Mouse (Mus musculus) midbrain, embryonic 10.5 days (tissue): ENCODE measurements at regions not wholly inside any gene's neighbourhood (a gene's known extent, or its start where the extent isn't known, plus 50 kb on each side); places are given as distances from the start of the nearest gene placed in this dataset.

Experiments
- DNase-seq: peaks from one replicate; pipeline ENCODE4 v3.0.0-alpha.2; 2017; ENCODE audit warnings: low spot score
- H3K27ac ChIP-seq: fragments of 300-500 bp; sonication (generic); replicated peaks from 2 replicates; pipeline ENCODE4 v1.5.1; 2016; ENCODE audit warnings: mild to moderate bottlenecking
- H3K27me3 ChIP-seq: fragments of 300-500 bp; sonication (generic); 2 replicates; pipeline ENCODE4 v1.6.1; 2016; ENCODE audit warnings: low read depth, mild to moderate bottlenecking; ENCODE audit not compliant: poor library complexity, severe bottlenecking
- H3K36me3 ChIP-seq: fragments of 300-500 bp; sonication (generic); 2 replicates; pipeline ENCODE4 v1.6.1; 2016; ENCODE audit warnings: mild to moderate bottlenecking, moderate library complexity
- H3K4me1 ChIP-seq: fragments of 300-500 bp; sonication (generic); 2 replicates; pipeline ENCODE4 v1.6.1; 2016
- H3K4me3 ChIP-seq: fragments of 300-500 bp; sonication (generic); 2 replicates; pipeline ENCODE4 v1.5.1; 2016; ENCODE audit warnings: mild to moderate bottlenecking, moderate library complexity
- H3K9me3 ChIP-seq: fragments of 300-500 bp; sonication (generic); replicated peaks from 2 replicates; pipeline ENCODE4 v1.6.1; 2016; ENCODE audit warnings: mild to moderate bottlenecking
- WGBS: fragments of 180-500 bp; shearing (Covaris S2); methylation state at CpG from one replicate; pipeline ENCODE4 v1.1.7; 2016; 5-methylcytosine and 5-hydroxymethylcytosine counted together

- DNase-seq, result no peak
- no peaks in the 10 kb centered on the region for H3K27me3 ChIP-seq
- WGBS, result 97% methylated on average over 1 of the region's 1 CpGs
- H3K36me3 ChIP-seq, result no peaks in the 10 kb centered on the region
- no peaks in the 10 kb centered on the region for H3K4me1 ChIP-seq
- H3K4me3 ChIP-seq, result no peak overlapping the region
- H3K27ac ChIP-seq, result no peak overlapping the region
- no peaks in the 10 kb centered on the region for H3K9me3 ChIP-seq
These were observed 517.2 kb upstream of the Epha5 start for GRCm38 (mm10) chr5:84934369-84934768.

GRCm38 (mm10) chr5:84917631-84918292, 500.6 kb upstream of the Epha5 start:
- Histone ChIP-seq H3K36me3 (no peaks in the 10 kb centered on the region), H3K4me3 (no peak overlapping the region), H3K4me1 (no peaks in the 10 kb centered on the region), H3K27me3 (no peaks in the 10 kb centered on the region), H3K27ac (no peak overlapping the region), H3K9me3 (no peaks in the 10 kb centered on the region)
- no peak for DNase-seq
- 80% methylated on average over 1 of the region's 1 CpGs for WGBS

GRCm38 (mm10) chr5:84901669-84902068, 484.5 kb upstream of the Epha5 start:
- Histone ChIP-seq H3K4me1 (peaks cover 3% of the 10 kb centered on the region; the same call in 1 of the 2 replicates), H3K4me3 (no peak overlapping the region), H3K36me3 (no peaks in the 10 kb centered on the region), H3K27me3 (no peaks in the 10 kb centered on the region), H3K27ac (no peak overlapping the region), H3K9me3 (no peaks in the 10 kb centered on the region)
- no peak for DNase-seq
- WGBS, result 35% methylated on average over 4 of the region's 4 CpGs

GRCm38 (mm10) chr5:84897535-84897934, 480.4 kb upstream of the Epha5 start:
- H3K4me1 ChIP-seq, result peaks cover 3% of the 10 kb centered on the region; the same call in 1 of the 2 replicates
- no peak overlapping the region for H3K4me3 ChIP-seq
- no peaks in the 10 kb centered on the region for H3K9me3 ChIP-seq
- no peaks in the 10 kb centered on the region for H3K36me3 ChIP-seq
- DNase-seq, result no peak
- no peaks in the 10 kb centered on the region for H3K27me3 ChIP-seq
- H3K27ac ChIP-seq, result no peak overlapping the region
- WGBS, result 96% methylated on average over 1 of the region's 1 CpGs

- DNase-seq, result no peak
- Histone ChIP-seq H3K27ac (no peak overlapping the region), H3K4me1 (peaks cover 11% of the 10 kb centered on the region), H3K9me3 (no peaks in the 10 kb centered on the region), H3K36me3 (no peaks in the 10 kb centered on the region), H3K27me3 (peaks cover 30% of the 10 kb centered on the region), H3K4me3 (no peak overlapping the region)
- WGBS, result 80% methylated on average over 1 of the region's 1 CpGs
These were observed 436.4 kb upstream of the Epha5 start for GRCm38 (mm10) chr5:84853622-84854021.

- H3K27me3 ChIP-seq, result peaks cover 30% of the 10 kb centered on the region
- H3K4me1 ChIP-seq, result peaks cover 19% of the 10 kb centered on the region
- no peak for DNase-seq
- H3K27ac ChIP-seq, result peak overlapping the region; percentile 57; the same call in 1 of the 2 replicates
- H3K9me3 ChIP-seq, result no peaks in the 10 kb centered on the region
- no peak overlapping the region for H3K4me3 ChIP-seq
- H3K36me3 ChIP-seq, result no peaks in the 10 kb centered on the region
These were observed 432.0 kb upstream of the Epha5 start for GRCm38 (mm10) chr5:84849175-84849574.

- H3K4me3 ChIP-seq, result no peak overlapping the region
- H3K9me3 ChIP-seq, result no peaks in the 10 kb centered on the region
- H3K27me3 ChIP-seq, result peaks cover 33% of the 10 kb centered on the region
- WGBS, result 47% methylated on average over 2 of the region's 2 CpGs
- peak overlapping the region; percentile 57; the same call in 1 of the 2 replicates for H3K27ac ChIP-seq
- DNase-seq, result peak; percentile 39
- peaks cover 19% of the 10 kb centered on the region for H3K4me1 ChIP-seq
- H3K36me3 ChIP-seq, result no peaks in the 10 kb centered on the region
These were observed 431.6 kb upstream of the Epha5 start for GRCm38 (mm10) chr5:84848765-84849164.

- peaks cover 32% of the 10 kb centered on the region; the same call in 1 of the 2 replicates for H3K27me3 ChIP-seq
- no peaks in the 10 kb centered on the region for H3K36me3 ChIP-seq
- H3K4me3 ChIP-seq, result no peak overlapping the region
- peaks cover 16% of the 10 kb centered on the region for H3K4me1 ChIP-seq
- no peaks in the 10 kb centered on the region for H3K9me3 ChIP-seq
- H3K27ac ChIP-seq, result no peak overlapping the region
- WGBS, result 17% methylated on average over 2 of the region's 2 CpGs
- peak; percentile 49 for DNase-seq
These were observed 394.3 kb upstream of the Epha5 start for GRCm38 (mm10) chr5:84811460-84811859.

- no peak for DNase-seq
- WGBS, result 44% methylated on average over 3 of the region's 3 CpGs
- H3K27ac ChIP-seq, result no peak overlapping the region
- H3K36me3 ChIP-seq, result no peaks in the 10 kb centered on the region
- peaks cover 16% of the 10 kb centered on the region for H3K4me1 ChIP-seq
- H3K9me3 ChIP-seq, result no peaks in the 10 kb centered on the region
- peaks cover 31% of the 10 kb centered on the region; the same call in 1 of the 2 replicates for H3K27me3 ChIP-seq
- H3K4me3 ChIP-seq, result no peak overlapping the region
These were observed 393.7 kb upstream of the Epha5 start for GRCm38 (mm10) chr5:84810844-84811243.

GRCm38 (mm10) chr5:84762618-84763017, 345.4 kb upstream of the Epha5 start:
- no peak overlapping the region for H3K27ac ChIP-seq
- no peaks in the 10 kb centered on the region for H3K9me3 ChIP-seq
- 0 out of 2 replicates have a peak, but pooled peaks cover 3% of the 10 kb centered on the region for H3K4me1 ChIP-seq
- no peaks in the 10 kb centered on the region for H3K36me3 ChIP-seq
- H3K27me3 ChIP-seq, result no peaks in the 10 kb centered on the region
- 75% methylated on average over 1 of the region's 1 CpGs for WGBS
- DNase-seq, result no peak
- H3K4me3 ChIP-seq, result no peak overlapping the region

- Histone ChIP-seq H3K4me3 (no peak overlapping the region), H3K27ac (no peak overlapping the region), H3K9me3 (no peaks in the 10 kb centered on the region), H3K27me3 (no peaks in the 10 kb centered on the region), H3K4me1 (no peaks in the 10 kb centered on the region), H3K36me3 (no peaks in the 10 kb centered on the region)
- no peak for DNase-seq
These were observed 334.9 kb upstream of the Epha5 start for GRCm38 (mm10) chr5:84752053-84752452.

- DNase-seq, result no peak
- Histone ChIP-seq H3K4me1 (no peaks in the 10 kb centered on the region), H3K27me3 (no peaks in the 10 kb centered on the region), H3K4me3 (no peak overlapping the region), H3K27ac (no peak overlapping the region), H3K9me3 (no peaks in the 10 kb centered on the region), H3K36me3 (no peaks in the 10 kb centered on the region)
- WGBS, result 81% methylated on average over 2 of the region's 2 CpGs
These were observed 288.3 kb upstream of the Epha5 start for GRCm38 (mm10) chr5:84705436-84705835.

- Histone ChIP-seq H3K27ac (no peak overlapping the region), H3K9me3 (no peaks in the 10 kb centered on the region; the same call in 1 of the 2 replicates), H3K4me1 (no peaks in the 10 kb centered on the region), H3K27me3 (no peaks in the 10 kb centered on the region), H3K4me3 (no peak overlapping the region), H3K36me3 (no peaks in the 10 kb centered on the region)
- no peak for DNase-seq
- 81% methylated on average over 2 of the region's 2 CpGs for WGBS
These were observed 273.4 kb upstream of the Epha5 start for GRCm38 (mm10) chr5:84690334-84691258.
